Mouse (Mus musculus) right cerebral cortex, postnatal 10 days (tissue): ENCODE measurements around the gene Rln3.

Source experiments
- DNase-seq, 2 experiments: peaks; one replicate each; pipeline ENCODE4 v3.0.0; 2021; ENCODE audit warnings: low spot score in 2 of 2

Rln3 gene

GRCm38 (mm10) chr8:84044900-84045299, at the start of gene Rln3:
Rln3 (minus strand) TSS chr8:84045000.
- no peak for DNase-seq

GRCm38 (mm10) chr8:84090585-84090984, 45.8 kb upstream of the Rln3 start:
- DNase-seq, result no peak

GRCm38 (mm10) chr8:84089277-84089676, 44.5 kb upstream of the Rln3 start:
- no peak for DNase-seq

- DNase-seq, result no peak
Observed at GRCm38 (mm10) chr8:84087821-84088220, 43.0 kb upstream of the Rln3 start.

- DNase-seq, result no peak
Observed at GRCm38 (mm10) chr8:84087156-84087555, 42.4 kb upstream of the Rln3 start.

- no peak for DNase-seq
Observed at GRCm38 (mm10) chr8:84084341-84085115, 39.7 kb upstream of the Rln3 start.

GRCm38 (mm10) chr8:84083829-84084241, 39.0 kb upstream of the Rln3 start:
- DNase-seq, result no peak

- no peak for DNase-seq
Observed at GRCm38 (mm10) chr8:84079206-84079605, 34.4 kb upstream of the Rln3 start.

GRCm38 (mm10) chr8:84076849-84077248, 32.0 kb upstream of the Rln3 start:
- DNase-seq, result no peak

- DNase-seq, result peak in 1 of 2 experiments; percentile 24
Observed at GRCm38 (mm10) chr8:84076412-84076811, 31.6 kb upstream of the Rln3 start.

- DNase-seq, result peak in 1 of 2 experiments; percentile 49
Observed at GRCm38 (mm10) chr8:84073230-84073976, 28.6 kb upstream of the Rln3 start.

- no peak for DNase-seq
Observed at GRCm38 (mm10) chr8:84072321-84072720, 27.5 kb upstream of the Rln3 start.

- peak in 1 of 2 experiments; percentile 46 for DNase-seq
Observed at GRCm38 (mm10) chr8:84071921-84072320, 27.1 kb upstream of the Rln3 start.

- DNase-seq, result peak; percentile 74 to 86
Observed at GRCm38 (mm10) chr8:84070667-84071066, 25.9 kb upstream of the Rln3 start.

- peak in 1 of 2 experiments; percentile 38 for DNase-seq
Observed at GRCm38 (mm10) chr8:84070241-84070640, 25.4 kb upstream of the Rln3 start.

GRCm38 (mm10) chr8:84069750-84070149, 24.9 kb upstream of the Rln3 start:
- peak; percentile 66 to 70 for DNase-seq

- no peak for DNase-seq
Observed at GRCm38 (mm10) chr8:84069169-84069568, 24.4 kb upstream of the Rln3 start.

GRCm38 (mm10) chr8:84068316-84069035, 23.7 kb upstream of the Rln3 start:
- DNase-seq, result no peak

- DNase-seq, result no peak
Observed at GRCm38 (mm10) chr8:84067911-84068310, 23.1 kb upstream of the Rln3 start.

GRCm38 (mm10) chr8:84067047-84067573, 22.3 kb upstream of the Rln3 start:
- DNase-seq, result peak; percentile 96 to 97

GRCm38 (mm10) chr8:84066291-84066930, 21.6 kb upstream of the Rln3 start, which contains the start of gene Rfx1:
Rfx1 (plus strand) TSS chr8:84066834.
- peak; percentile 100 for DNase-seq
